Mouse (Mus musculus) testis, adult 2 months (tissue): ENCODE data around the gene Tbc1d8. TPM values are rescaled to one million over a fixed set of nuclear protein-coding genes. Genes with fewer than 3 reads are reported as not detected.

Experiments used
- H3K27ac ChIP-seq: fragments of 200-500 bp; 2 replicates; pipeline ENCODE4 v1.5.1; 2012; ENCODE audit warnings: low read depth, low read length; ENCODE audit not compliant: control insufficient read depth, insufficient read depth
- H3K27me3 ChIP-seq: fragments of 200-500 bp; 2 replicates; pipeline ENCODE4 v1.6.1; 2012; ENCODE audit warnings: mild to moderate bottlenecking, low read length, moderate library complexity; ENCODE audit not compliant: control insufficient read depth, insufficient read depth
- H3K36me3 ChIP-seq: fragments of 200-500 bp; 2 replicates; pipeline ENCODE4 v1.6.1; 2012; ENCODE audit warnings: mild to moderate bottlenecking, low read length; ENCODE audit not compliant: control insufficient read depth, insufficient read depth
- H3K4me1 ChIP-seq: fragments of 200-500 bp; 2 replicates; pipeline ENCODE4 v1.6.1; 2012; ENCODE audit warnings: low read length; ENCODE audit not compliant: control insufficient read depth, insufficient read depth
- H3K4me3 ChIP-seq: fragments of 200-500 bp; 2 replicates; pipeline ENCODE4 v1.5.1; 2012; ENCODE audit warnings: low read depth, mild to moderate bottlenecking, low read length, moderate library complexity, mixed read lengths; ENCODE audit not compliant: control insufficient read depth
- CTCF ChIP-seq: fragments of 200-500 bp; IDR thresholded peaks from 2 replicates; pipeline ENCODE4 v1.5.1; 2012; ENCODE audit warnings: low read depth, mild to moderate bottlenecking, inconsistent platforms, low read length, moderate library complexity; ENCODE audit not compliant: control insufficient read depth, insufficient read depth, insufficient replicate concordance
- POLR2A ChIP-seq: fragments of 200-500 bp; IDR thresholded peaks from 2 replicates; pipeline ENCODE4 v1.6.1; 2012; ENCODE audit warnings: low read depth, mild to moderate bottlenecking, inconsistent platforms, low read length, moderate library complexity; ENCODE audit not compliant: control insufficient read depth
- polyA plus RNA-seq: library from polyadenylated mRNA; depleted of rRNA; stranded (reverse); fragments of >200 nt; gene quantifications from 2 replicates; pipeline ENCODE4 v1.2.3, GENCODE M21; 2012

Gene Tbc1d8
- polyA plus RNA-seq, 1 experiment = 10.0 TPM

DNA sequence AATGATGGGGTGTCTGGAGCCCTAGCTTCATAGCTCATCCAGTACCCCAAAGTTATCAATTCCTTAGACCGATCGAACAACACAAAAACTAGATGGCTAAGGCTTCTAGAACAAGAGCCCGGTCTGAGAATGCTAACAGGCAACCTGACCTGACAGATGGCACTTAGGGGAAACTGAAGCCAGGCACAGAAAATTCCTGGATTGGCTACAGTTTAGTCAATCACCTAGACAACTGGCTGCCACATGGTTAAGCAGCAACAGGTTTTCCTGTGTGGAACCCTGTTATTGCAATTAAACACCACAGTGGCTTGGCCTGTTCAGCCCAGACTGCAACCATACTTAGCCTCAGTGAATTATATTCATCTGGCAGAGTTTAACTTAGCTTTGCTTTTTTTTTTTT is 13.8 kb downstream of the Tbc1d8 start:
- no peak for TF ChIP-seq POLR2A
- TF ChIP-seq CTCF = no peak
- Histone ChIP-seq H3K27ac (no peak overlapping the region), H3K27me3 (no peaks in the 10 kb centered on the region), H3K36me3 (no peaks in the 10 kb centered on the region), H3K4me3 (no peak overlapping the region), H3K4me1 (peaks cover 2% of the 10 kb centered on the region)

DNA sequence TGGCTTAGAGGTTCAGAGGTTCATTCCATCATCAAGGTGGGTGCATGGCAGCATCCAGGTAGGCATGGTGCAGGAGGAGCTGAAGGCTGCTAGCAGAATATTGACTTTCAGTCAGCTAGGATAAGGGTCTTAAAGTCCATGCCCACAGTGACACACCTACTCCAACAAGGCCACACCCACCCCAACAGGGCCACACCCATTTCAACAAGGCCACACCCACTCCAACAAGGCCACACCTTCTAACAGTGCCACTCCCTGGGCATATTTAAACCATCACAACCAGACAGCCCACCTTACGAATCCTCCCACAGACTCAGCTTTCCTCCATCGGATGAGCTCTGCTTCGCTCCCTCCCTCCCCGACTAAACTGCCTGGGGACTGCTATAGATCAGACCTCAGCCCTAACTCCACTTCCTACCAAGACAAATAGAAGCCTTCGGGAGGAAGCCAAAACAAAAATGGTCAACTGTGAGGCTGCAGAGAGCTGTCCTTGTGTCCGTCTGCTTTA is 15.6 kb downstream of the Tbc1d8 start:
- peaks cover 2% of the 10 kb centered on the region for H3K4me1 ChIP-seq
- no peaks in the 10 kb centered on the region for H3K27me3 ChIP-seq
- H3K4me3 ChIP-seq = no peak overlapping the region
- no peaks in the 10 kb centered on the region for H3K36me3 ChIP-seq
- no peak overlapping the region for H3K27ac ChIP-seq
- no peak for TF ChIP-seq POLR2A
- TF ChIP-seq CTCF = no peak

DNA sequence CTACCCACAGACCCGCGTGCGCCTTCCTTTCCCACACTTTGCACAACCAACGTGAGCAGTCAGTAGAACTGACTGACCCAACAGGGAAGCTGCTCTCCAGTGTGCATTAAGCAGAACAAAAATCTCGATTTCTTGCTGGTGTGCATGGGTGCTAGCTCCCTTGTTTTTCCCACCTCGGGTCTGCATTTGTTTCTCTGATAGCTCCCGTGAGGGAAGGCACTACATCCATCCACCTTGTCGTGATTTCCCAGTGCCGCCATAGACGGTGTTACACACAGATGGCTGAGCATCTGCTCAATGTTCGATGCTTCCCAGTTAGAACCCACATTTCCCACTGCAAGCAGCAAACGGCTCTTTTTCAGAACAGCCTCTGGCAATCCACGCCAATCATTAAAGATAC is 16.5 kb downstream of the Tbc1d8 start:
- TF ChIP-seq POLR2A = no peak
- TF ChIP-seq CTCF = no peak
- Histone ChIP-seq H3K36me3 (no peaks in the 10 kb centered on the region), H3K4me3 (no peak overlapping the region), H3K4me1 (peaks cover 2% of the 10 kb centered on the region), H3K27ac (no peak overlapping the region), H3K27me3 (no peaks in the 10 kb centered on the region)

DNA sequence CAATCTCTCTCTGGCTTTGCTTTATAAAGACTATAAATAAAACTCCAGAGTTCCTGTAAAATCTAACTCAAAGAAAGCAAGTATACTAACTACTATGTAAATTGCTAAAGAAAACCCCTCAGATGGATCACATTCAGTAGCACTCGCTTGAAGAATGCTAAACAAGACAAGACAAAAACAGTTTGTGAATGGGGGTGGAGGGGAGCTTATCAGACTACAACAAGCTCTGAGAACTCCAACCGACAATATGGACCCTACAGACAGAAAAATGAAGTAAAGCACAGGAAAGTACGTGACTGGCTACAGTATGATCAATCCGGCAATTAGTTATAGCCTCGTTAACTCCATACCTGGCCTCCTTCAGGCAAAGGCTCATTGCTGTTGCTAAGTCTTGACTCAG is 18.1 kb downstream of the Tbc1d8 start:
- H3K27me3 ChIP-seq = no peaks in the 10 kb centered on the region
- no peak overlapping the region for H3K4me3 ChIP-seq
- no peak for TF ChIP-seq CTCF
- TF ChIP-seq POLR2A = no peak
- H3K27ac ChIP-seq = no peak overlapping the region
- H3K36me3 ChIP-seq = no peaks in the 10 kb centered on the region
- H3K4me1 ChIP-seq = peaks cover 2% of the 10 kb centered on the region

DNA sequence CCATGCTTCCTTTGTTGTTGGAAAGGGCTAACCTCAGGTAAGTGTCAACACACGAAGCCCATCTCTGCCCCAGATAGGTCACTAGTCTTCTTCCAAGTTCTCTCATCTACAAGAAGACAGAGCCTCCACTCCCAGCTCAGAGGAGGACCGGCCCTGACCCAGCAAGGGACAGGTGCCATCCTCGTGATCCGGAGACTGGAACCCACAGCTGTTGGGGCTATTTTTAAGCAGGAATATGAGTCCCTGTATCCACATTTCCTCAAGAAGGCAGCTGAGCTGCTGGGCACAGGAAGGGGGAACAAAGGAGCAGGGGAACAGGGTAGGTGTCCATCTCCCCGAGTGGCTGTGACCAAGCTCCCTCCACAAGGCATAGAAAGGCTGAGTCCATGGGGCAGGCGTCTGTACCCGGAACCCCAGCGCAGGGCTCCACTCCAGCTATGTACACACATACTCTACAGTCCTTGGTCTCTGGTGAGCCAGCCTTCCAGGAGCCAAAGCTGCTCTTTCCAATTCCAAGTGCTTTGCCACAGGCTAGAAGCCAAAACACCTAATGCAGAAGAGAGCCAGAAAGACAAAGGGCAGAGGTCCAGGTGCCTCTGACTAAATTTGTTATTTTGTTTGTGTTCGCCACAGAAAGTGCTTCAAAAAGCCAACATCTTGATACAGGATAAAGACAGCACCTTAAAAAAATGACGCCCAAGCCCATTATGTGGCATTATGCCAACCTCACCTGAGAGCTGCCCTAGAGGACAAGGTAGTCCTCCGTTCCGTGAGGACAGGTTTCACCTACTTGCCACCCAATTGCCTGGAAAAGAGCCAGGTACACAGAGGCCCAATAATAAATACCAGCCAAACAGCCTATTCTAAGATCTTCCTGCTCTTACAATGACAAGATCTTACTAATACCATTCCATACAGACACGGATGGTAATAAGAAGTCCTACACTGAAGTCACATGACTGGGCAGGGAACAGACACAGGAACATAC is 20.4 kb downstream of the Tbc1d8 start:
- peaks cover 2% of the 10 kb centered on the region for H3K4me1 ChIP-seq
- H3K27me3 ChIP-seq = no peaks in the 10 kb centered on the region
- no peak for TF ChIP-seq POLR2A
- TF ChIP-seq CTCF = no peak
- no peak overlapping the region for H3K4me3 ChIP-seq
- H3K36me3 ChIP-seq = no peaks in the 10 kb centered on the region
- no peak overlapping the region for H3K27ac ChIP-seq

DNA sequence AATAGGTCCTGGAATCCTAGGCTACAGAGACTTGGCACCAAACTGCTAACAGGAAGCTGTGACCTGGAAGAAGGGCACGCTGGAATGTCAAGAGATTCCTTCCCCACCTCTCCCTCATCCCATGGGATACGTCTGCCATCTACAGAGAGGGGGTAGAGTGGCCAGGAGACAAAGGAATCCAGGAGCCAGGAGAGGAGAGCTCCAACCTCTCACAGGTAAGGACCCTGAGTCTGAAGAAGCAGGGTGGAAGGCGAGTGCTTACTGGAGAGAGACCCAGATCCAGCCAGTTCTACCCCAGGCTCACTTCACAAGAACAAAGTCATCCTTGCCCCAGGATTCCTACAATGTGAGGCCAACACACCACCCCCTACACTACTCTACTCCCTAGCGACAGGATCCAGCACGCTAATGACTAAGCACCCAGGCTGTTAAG is 22.1 kb downstream of the Tbc1d8 start:
- Histone ChIP-seq H3K36me3 (no peaks in the 10 kb centered on the region), H3K27me3 (no peaks in the 10 kb centered on the region), H3K4me1 (peaks cover 2% of the 10 kb centered on the region; the same call in 1 of the 2 replicates), H3K27ac (no peak overlapping the region), H3K4me3 (no peak overlapping the region)
- no peak for TF ChIP-seq POLR2A
- no peak for TF ChIP-seq CTCF

DNA sequence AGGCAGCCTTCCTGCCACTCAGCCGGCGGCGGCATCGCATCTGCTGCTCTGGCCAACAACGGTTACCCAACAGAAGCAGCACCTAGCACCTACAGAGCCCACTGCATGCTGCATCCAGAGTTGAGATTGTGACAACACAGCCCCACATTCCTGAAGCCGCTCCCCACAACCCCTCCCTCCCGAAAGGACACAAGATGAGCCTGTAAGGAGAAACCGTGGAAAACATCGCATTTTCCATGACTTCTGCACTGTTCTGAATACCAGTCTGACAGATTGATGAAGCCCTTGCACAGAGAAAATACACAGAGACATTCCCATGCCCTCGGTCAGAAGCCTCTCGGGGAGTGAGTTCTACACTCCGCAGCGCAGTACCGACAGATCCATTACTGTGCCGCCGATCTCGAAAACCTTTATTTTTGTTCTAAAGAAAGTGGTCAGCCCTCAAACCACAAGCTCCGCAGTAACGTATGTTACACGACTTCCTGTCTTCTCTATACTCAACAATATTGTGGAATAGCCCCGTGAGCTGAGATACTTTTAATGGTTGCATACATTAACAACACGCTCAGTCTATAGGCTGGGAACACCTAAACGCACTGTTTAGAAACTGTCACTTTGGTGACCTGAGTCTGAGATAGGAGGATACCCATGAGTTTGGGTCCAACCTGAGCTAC is 23.1 kb downstream of the Tbc1d8 start:
- Histone ChIP-seq H3K27me3 (no peaks in the 10 kb centered on the region), H3K4me3 (no peak overlapping the region), H3K27ac (no peak overlapping the region), H3K36me3 (no peaks in the 10 kb centered on the region), H3K4me1 (peaks cover 2% of the 10 kb centered on the region; the same call in 1 of the 2 replicates)
- TF ChIP-seq CTCF = no peak
- TF ChIP-seq POLR2A = no peak
